Mouse (Mus musculus) spleen, adult 2 months (tissue): ENCODE measurements around the gene Prkcz.

Experiments
- CTCF ChIP-seq: fragments of 200-500 bp; IDR thresholded peaks from 2 replicates; pipeline ENCODE4 v1.5.1; 2011; ENCODE audit warnings: mild to moderate bottlenecking, inconsistent platforms; ENCODE audit not compliant: insufficient read depth, insufficient read length, insufficient replicate concordance; ENCODE audit errors: extremely low read depth
- POLR2A ChIP-seq: fragments of 200-500 bp; IDR thresholded peaks from 2 replicates; pipeline ENCODE4 v1.6.1; 2011; ENCODE audit warnings: low read depth, low read length, inconsistent platforms

- TF ChIP-seq POLR2A (no peak), CTCF (no peak)
Measured at GRCm38 (mm10) chr4:155223594-155224528, 137.3 kb downstream of the Prkcz start.
